Mouse (Mus musculus) ES-Bruce4 (cell line): ENCODE results near the gene Abcg4. TPM values are rescaled to one million over a fixed set of nuclear protein-coding genes. Genes with fewer than 3 reads are reported as not detected.

Experiments used
- H3K27ac ChIP-seq: 2 replicates; pipeline ENCODE4 v1.5.1; 2012; ENCODE audit warnings: low read length, inconsistent platforms; ENCODE audit not compliant: insufficient read depth
- H3K27me3 ChIP-seq: 2 replicates; pipeline ENCODE4 v1.6.1; 2012; ENCODE audit warnings: mild to moderate bottlenecking, low read length, inconsistent platforms; ENCODE audit not compliant: control insufficient read depth, poor library complexity, insufficient read depth, severe bottlenecking
- H3K36me3 ChIP-seq: 2 replicates; pipeline ENCODE4 v1.6.1; 2012; ENCODE audit warnings: inconsistent platforms, mild to moderate bottlenecking, low read length, moderate library complexity; ENCODE audit not compliant: control insufficient read depth, poor library complexity, insufficient read depth, severe bottlenecking
- H3K4me1 ChIP-seq: one replicate; pipeline ENCODE4 v1.8.1; 2011; ENCODE audit warnings: low read length; ENCODE audit not compliant: control insufficient read depth, insufficient read depth
- H3K4me3 ChIP-seq: 2 replicates; pipeline ENCODE4 v1.5.1; 2011; ENCODE audit warnings: low read depth, mild to moderate bottlenecking, low read length
- H3K9ac ChIP-seq: 2 replicates; pipeline ENCODE4 v1.6.1; 2012; ENCODE audit warnings: low read depth, mild to moderate bottlenecking, inconsistent platforms; ENCODE audit not compliant: poor library complexity, severe bottlenecking
- H3K9me3 ChIP-seq: replicated peaks from 2 replicates; pipeline ENCODE4 v1.6.1; 2012; ENCODE audit warnings: mild to moderate bottlenecking, low read length, inconsistent platforms; ENCODE audit not compliant: control insufficient read depth, poor library complexity, insufficient read depth, severe bottlenecking
- CTCF ChIP-seq: IDR thresholded peaks from one replicate; pipeline ENCODE4 v1.8.1; 2011; ENCODE audit warnings: low read depth, low read length
- EP300 ChIP-seq: IDR thresholded peaks from 2 replicates; pipeline ENCODE4 v1.6.1; 2011; ENCODE audit warnings: low read depth, low read length; ENCODE audit not compliant: insufficient read depth
- POLR2A ChIP-seq: IDR thresholded peaks from one replicate; pipeline ENCODE4 v1.8.1; 2011; ENCODE audit warnings: low read length; ENCODE audit not compliant: insufficient read depth
- polyA plus RNA-seq: library from polyadenylated mRNA; stranded (reverse); fragments of >200 nt; gene quantifications from 2 replicates; pipeline ENCODE4 v1.2.4, GENCODE M21; 2011; ENCODE audit warnings: low read depth; ENCODE audit not compliant: missing spikeins, insufficient read depth, insufficient read length

The Abcg4 gene
- polyA plus RNA-seq, 1 experiment = 1.3 TPM

DNA sequence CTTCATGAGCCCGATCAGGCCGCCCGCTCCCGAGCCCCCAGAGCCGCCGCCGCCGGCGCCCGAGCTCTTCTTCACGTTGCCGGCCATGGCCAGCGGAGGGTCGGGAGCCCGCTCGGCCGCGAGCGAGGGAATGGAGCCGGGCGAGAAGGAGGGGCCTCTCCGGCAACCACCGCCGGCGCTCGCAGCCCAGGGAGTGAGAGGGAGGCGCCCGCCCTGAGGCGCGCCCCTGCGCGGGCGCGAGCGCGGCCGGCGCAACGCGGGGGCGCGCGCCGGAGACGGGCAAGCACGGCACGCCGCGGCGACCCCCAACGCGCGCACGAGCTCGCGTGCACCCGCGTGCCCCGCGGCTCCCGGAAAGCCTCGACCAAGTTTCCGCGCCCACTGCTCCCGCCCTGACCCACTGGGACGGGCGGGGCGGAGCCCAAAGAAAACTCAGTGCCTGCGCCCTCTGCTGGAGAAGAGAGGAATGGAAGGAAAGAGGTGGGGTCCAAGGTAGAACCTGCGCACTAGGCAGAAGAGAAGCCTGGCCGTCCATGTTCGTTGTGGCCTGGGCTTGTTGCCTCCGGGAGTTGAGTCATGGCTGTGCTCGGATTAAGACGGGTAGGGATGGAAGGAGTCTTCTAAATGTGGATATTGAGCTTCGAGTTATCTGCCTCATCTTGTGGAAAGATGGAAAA is 54.5 kb downstream of the Abcg4 start, which contains the start of gene Cbl:
Cbl (minus strand) TSS at position 248 of the 677 bp plus-strand sequence.
- peak; percentile 87 for TF ChIP-seq CTCF
- TF ChIP-seq EP300 = 0 out of 2 replicates have a peak, but pooled peaks have one; percentile 29
- peak; percentile 92 for TF ChIP-seq POLR2A
- no peaks in the 10 kb centered on the region for H3K9me3 ChIP-seq
- H3K27ac ChIP-seq = peak within 1 kb of the TSS; percentile 84
- no peaks in the 10 kb centered on the region for H3K36me3 ChIP-seq
- H3K27me3 ChIP-seq = no peaks in the 10 kb centered on the region
- peak within 1 kb of the TSS; percentile 80 for H3K4me3 ChIP-seq
- no peaks in the 10 kb centered on the region for H3K4me1 ChIP-seq
- H3K9ac ChIP-seq = peak within 1 kb of the TSS; percentile 94

- Histone ChIP-seq H3K9ac (peak overlapping the region; percentile 94), H3K4me3 (peak overlapping the region; percentile 77), H3K4me1 (no peaks in the 10 kb centered on the region), H3K9me3 (no peaks in the 10 kb centered on the region), H3K36me3 (no peaks in the 10 kb centered on the region), H3K27me3 (no peaks in the 10 kb centered on the region), H3K27ac (peak overlapping the region; percentile 78)
- TF ChIP-seq POLR2A (no peak), EP300 (no peak), CTCF (no peak)
Measured at GRCm38 (mm10) chr9:44233021-44233801, 55.2 kb downstream of the Abcg4 start.

DNA sequence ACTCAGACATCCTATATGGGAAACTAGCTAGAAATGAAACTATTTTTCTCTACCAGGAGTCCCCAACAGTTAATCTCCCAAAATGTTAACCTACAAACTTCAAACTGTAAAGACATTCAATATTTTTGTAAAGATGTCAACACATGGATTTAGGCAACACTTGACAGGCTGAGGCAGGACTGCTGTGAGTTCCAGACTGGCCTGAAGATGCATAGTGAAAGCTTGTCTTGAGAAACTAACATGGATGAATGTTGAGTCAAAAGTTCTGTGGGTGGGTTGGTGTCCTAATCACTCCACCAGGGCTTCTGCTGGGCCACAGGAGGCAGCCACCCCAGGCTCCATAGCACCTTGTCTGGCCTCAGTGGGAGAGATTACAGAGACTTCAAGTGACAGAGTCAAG is 56.8 kb downstream of the Abcg4 start:
- no peaks in the 10 kb centered on the region for H3K27me3 ChIP-seq
- H3K27ac ChIP-seq = no peak overlapping the region
- H3K4me3 ChIP-seq = no peak overlapping the region
- no peak overlapping the region for H3K9ac ChIP-seq
- no peaks in the 10 kb centered on the region for H3K36me3 ChIP-seq
- no peaks in the 10 kb centered on the region for H3K9me3 ChIP-seq
- TF ChIP-seq POLR2A (no peak), CTCF (no peak), EP300 (no peak)
- no peaks in the 10 kb centered on the region for H3K4me1 ChIP-seq

- no peak overlapping the region for H3K27ac ChIP-seq
- TF ChIP-seq CTCF = no peak
- no peak for TF ChIP-seq EP300
- TF ChIP-seq POLR2A = no peak
- no peaks in the 10 kb centered on the region for H3K36me3 ChIP-seq
- H3K9ac ChIP-seq = no peak overlapping the region
- peaks cover 6% of the 10 kb centered on the region for H3K9me3 ChIP-seq
- no peak overlapping the region for H3K4me3 ChIP-seq
- no peaks in the 10 kb centered on the region for H3K4me1 ChIP-seq
- no peaks in the 10 kb centered on the region for H3K27me3 ChIP-seq
Measured at GRCm38 (mm10) chr9:44225993-44226392, 62.4 kb downstream of the Abcg4 start.

Other genes with a start within 250 kb of the Abcg4 start
- gene Thy1, start 245.2 kb downstream of the Abcg4 start, polyA plus RNA-seq = 11.4 and 15.4 TPM in 2 replicates
- 9.6 and 14.2 TPM in 2 replicates for gene Usp2, start 221.6 kb downstream of the Abcg4 start, polyA plus RNA-seq
- gene Mfrp, start 186.9 kb downstream of the Abcg4 start, polyA plus RNA-seq = not detected in 2 replicates
- gene C1qtnf5, start 181.4 kb downstream of the Abcg4 start, polyA plus RNA-seq = not detected in 2 replicates
- gene Gm49380, start 175.1 kb downstream of the Abcg4 start, polyA plus RNA-seq = 0.49 and 0.67 TPM in 2 replicates
- 34.1 and 34.3 TPM in 2 replicates for gene Rnf26, start 175.1 kb downstream of the Abcg4 start, polyA plus RNA-seq
- 57.6 and 58.0 TPM in 2 replicates for gene Mcam, start 154.1 kb downstream of the Abcg4 start, polyA plus RNA-seq
- 58.8 and 62.0 TPM in 2 replicates for gene Cbl, start 54.6 kb downstream of the Abcg4 start, polyA plus RNA-seq
- gene Ccdc153, start 47.9 kb downstream of the Abcg4 start, polyA plus RNA-seq = not detected in 2 replicates
- not detected in 2 replicates for gene Pdzd3, start 37.1 kb downstream of the Abcg4 start, polyA plus RNA-seq
- gene Nlrx1, start 20.0 kb downstream of the Abcg4 start, polyA plus RNA-seq = 1.6 and 2.3 TPM in 2 replicates
- 24.8 and 27.8 TPM in 2 replicates for gene Hinfp, start 17.1 kb upstream of the Abcg4 start, polyA plus RNA-seq
- 5.1 and 7.0 TPM in 2 replicates for gene C2cd2l, start 31.7 kb upstream of the Abcg4 start, polyA plus RNA-seq
- gene Dpagt1, start 37.4 kb upstream of the Abcg4 start, polyA plus RNA-seq = 13.7 and 17.4 TPM in 2 replicates
- gene H2afx, start 46.1 kb upstream of the Abcg4 start, polyA plus RNA-seq = 173 and 202 TPM in 2 replicates
- 76.5 and 80.3 TPM in 2 replicates for gene Hmbs, start 55.6 kb upstream of the Abcg4 start, polyA plus RNA-seq
- gene Vps11, start 73.1 kb upstream of the Abcg4 start, polyA plus RNA-seq = 26.7 and 30.5 TPM in 2 replicates
- 114 and 147 TPM in 2 replicates for gene Hyou1, start 90.9 kb upstream of the Abcg4 start, polyA plus RNA-seq
- 7.7 and 8.1 TPM in 2 replicates for gene Slc37a4, start 108.2 kb upstream of the Abcg4 start, polyA plus RNA-seq
- 4,348 and 4,428 TPM in 2 replicates for gene Rps25, start 118.5 kb upstream of the Abcg4 start, polyA plus RNA-seq
- 83.0 and 89.8 TPM in 2 replicates for gene Trappc4, start 119.0 kb upstream of the Abcg4 start, polyA plus RNA-seq
- gene Ccdc84, start 130.0 kb upstream of the Abcg4 start, polyA plus RNA-seq = 13.7 and 14.3 TPM in 2 replicates
- gene Foxr1, start 152.5 kb upstream of the Abcg4 start, polyA plus RNA-seq = 1.3 and 1.8 TPM in 2 replicates
- 1.7 and 2.5 TPM in 2 replicates for gene Upk2, start 166.4 kb upstream of the Abcg4 start, polyA plus RNA-seq
- 22.6 and 25.6 TPM in 2 replicates for gene Bcl9l, start 194.2 kb upstream of the Abcg4 start, polyA plus RNA-seq